ENCODE assay signal across 8 mouse cellular contexts in the genomic region with DNA sequence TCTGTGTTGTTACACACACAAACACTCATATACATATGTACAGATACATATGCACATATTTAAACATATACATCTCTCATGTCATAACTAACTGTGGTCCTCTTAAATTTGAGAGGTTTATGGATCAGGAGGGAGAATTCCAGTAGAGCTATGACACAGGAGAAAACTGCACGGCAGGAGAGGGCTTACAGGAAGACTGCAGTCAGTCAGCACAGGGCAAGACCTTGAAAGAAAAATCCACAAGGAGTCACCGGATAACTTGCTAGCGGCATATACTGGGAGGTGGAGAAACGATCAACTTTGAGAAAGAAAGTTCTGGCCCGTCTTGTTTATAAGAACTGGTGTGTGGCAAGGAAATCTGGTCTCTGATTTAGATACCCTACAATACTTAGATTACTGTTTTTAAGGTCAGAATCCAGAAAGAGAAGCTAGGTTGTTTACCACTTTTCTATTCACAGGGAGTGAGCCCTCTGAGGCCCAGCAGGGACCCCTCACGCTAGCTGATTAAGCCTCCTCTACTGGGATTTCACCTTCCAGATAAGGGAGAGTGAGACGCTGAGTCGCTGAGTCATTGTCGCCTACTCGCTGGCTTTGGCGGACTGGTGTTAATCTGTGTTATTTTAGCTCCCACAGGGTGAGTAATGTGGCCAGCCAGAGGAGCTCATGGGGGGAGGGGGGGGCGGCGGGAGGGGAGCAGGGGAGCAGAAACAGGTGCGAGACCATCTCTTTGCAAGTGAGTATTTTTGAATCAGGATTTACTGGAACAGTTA. TPM values are rescaled to one million over a fixed set of nuclear protein-coding genes. Genes with fewer than 3 reads are reported as not detected.
DNase-seq lines count a peak whose midpoint lies in the region; ATAC-seq and TF ChIP-seq lines count a peak whose summit lies in the region.

No protein-coding gene starts in this region.

- H3K4me1 ChIP-seq in CH12.LX (ENCODE audit: control insufficient read depth in 1 of 2, insufficient read depth in 2 of 2): peaks cover 4 to 21% of the 10 kb centered on the region in 2 experiments; a peak in 2 of 4 replicates
- H3K4me1 ChIP-seq in forebrain, embryonic 10.5 days: peaks cover 23% of the 10 kb centered on the region

- H3K9me3 ChIP-seq in CH12.LX (replicated peaks; ENCODE audit: low read length): no peaks in the 10 kb centered on the region
- H3K9me3 ChIP-seq in forebrain, embryonic 10.5 days: no peaks in the 10 kb centered on the region

- peak; percentile 79 for DNase-seq in CH12.LX (ENCODE audit: extremely low read depth)
- DNase-seq in R1 (ENCODE audit: low read depth, low spot score): peak; percentile 68
- DNase-seq in forebrain, embryonic 10.5 days (ENCODE audit: extremely low spot score, low spot score): peak; percentile 33
- peak; percentile 40 for DNase-seq in heart, postnatal 25 days (ENCODE audit: low spot score)
- peak; percentile 23 to 25 for DNase-seq in layer of hippocampus, postnatal 36 days
- no peak for DNase-seq in thymus, postnatal 25 days
- DNase-seq in spleen, postnatal 36 days (ENCODE audit: low spot score in 2 of 2): no peak

- in situ Hi-C loops in CH12.LX (cut with MboI; ENCODE audit: low pct_ligation_motif_present, low pct_unique_long_range_greater_than_20kb, low sequenced_read_pairs): no loop called here

- TF ChIP-seq POLR2A in CH12.LX (IDR thresholded peaks at IDR 0.05; ENCODE audit: low read depth, low read length): no peak

- dilution Hi-C loops in CH12.LX (cut with MboI; ENCODE audit: extremely low pct_ligation_motif_present, extremely low pct_unique_long_range_greater_than_20kb, low sequenced_read_pairs): no loop called here

- no peak for TF ChIP-seq CTCF in CH12.LX (conservative IDR thresholded peaks at IDR 0.05 in 1 of 2, IDR thresholded peaks at IDR 0.05 in 1 of 2; ENCODE audit: low read depth in 2 of 2, low read length in 2 of 2)

- intact Hi-C loops in heart, postnatal 25 days (cut with DNase I): no loop called here

- ATAC-seq in megakaryocyte progenitor cell, adult 5-6 weeks (replicated peaks; ENCODE audit: poor library complexity): peak; percentile 93

- H3K4me2 ChIP-seq in CH12.LX (ENCODE audit: insufficient read depth, low read depth, poor library complexity, severe bottlenecking): peak overlapping the region; percentile 38

- H3K79me2 ChIP-seq in CH12.LX (replicated peaks; ENCODE audit: control insufficient read depth, extremely low read depth, insufficient read depth, poor library complexity, severe bottlenecking): no peaks in the 10 kb centered on the region

- no peaks in the 10 kb centered on the region for H3K27me3 ChIP-seq in CH12.LX (replicated peaks)
- no peaks in the 10 kb centered on the region; the same call in 1 of the 2 replicates for H3K27me3 ChIP-seq in forebrain, embryonic 10.5 days (ENCODE audit: poor library complexity, severe bottlenecking)

- H3K9ac ChIP-seq in CH12.LX (ENCODE audit: insufficient read depth, low read depth): no peak overlapping the region

- no peaks in the 10 kb centered on the region for H3K36me3 ChIP-seq in CH12.LX (replicated peaks in 1 of 2; ENCODE audit: control insufficient read depth in 1 of 2, insufficient read depth in 1 of 2, low read length in 1 of 2)
- no peaks in the 10 kb centered on the region for H3K36me3 ChIP-seq in forebrain, embryonic 10.5 days (replicated peaks)

- H3K27ac ChIP-seq in CH12.LX (ENCODE audit: insufficient read depth, low read depth): no peak overlapping the region
- H3K27ac ChIP-seq in forebrain, embryonic 10.5 days: no peak overlapping the region

- TF ChIP-seq RAD21 in CH12.LX (IDR thresholded peaks at IDR 0.05; ENCODE audit: low read depth, low read length): no peak

- H3K4me3 ChIP-seq in CH12.LX (replicated peaks in 1 of 3; ENCODE audit: low read depth in 2 of 3, low read length in 2 of 3, poor library complexity in 1 of 3): no peak overlapping the region
- peak overlapping the region; percentile 25; the same call in 1 of the 2 replicates for H3K4me3 ChIP-seq in forebrain, embryonic 10.5 days

- no peak for TF ChIP-seq EP300 in CH12.LX (IDR thresholded peaks at IDR 0.05; ENCODE audit: low read length)

- 5% methylated on average over 14 of the region's 14 CpGs for WGBS in forebrain, embryonic 10.5 days

TF ChIP-seq in CH12.LX, 34 proteins besides CTCF, POLR2A, EP300 and RAD21:
- TF ChIP-seq UBTF (IDR thresholded peaks at IDR 0.05; ENCODE audit: low read depth, low read length): no peak
- TF ChIP-seq ETS1 (conservative IDR thresholded peaks at IDR 0.05; ENCODE audit: low read depth, low read length): 0 out of 2 replicates have a peak, but pooled peaks have one; percentile 7
TF ChIP-seq in CH12.LX: peak in this region for 1.

RNA-seq across cellular contexts. Expression of gene Pdk4, which starts 53.6 kb away (rescaled TPM):
- total RNA-seq in CH12.LX (2012; rRNA removed) (not detected in 2 replicates), CH12.LX (2014; rRNA removed) (not detected in 2 replicates)
- not detected in 2 replicates for polyA plus RNA-seq in CH12.LX (2012; ENCODE audit: insufficient read length, low read depth)
- polyA plus RNA-seq in forebrain, embryonic 10.5 days (2016; fragmentation: Nextera tagmentation; extraction: Ambion mirVana): 0.63 TPM in 2 replicates
- total RNA-seq in heart, postnatal 25 days (2021): 100 to 1,000 TPM; 594 to 699 TPM
- total RNA-seq in layer of hippocampus, postnatal 36 days (2021): 10 to 100 TPM; 11.3 to 14.5 TPM
- total RNA-seq in megakaryocyte progenitor cell, adult 5-6 weeks (2015): not detected in 2 replicates
- total RNA-seq in megakaryocyte progenitor cell, adult 5-6 weeks (2017): not detected in 2 replicates

RNA-seq across cellular contexts. Expression of gene Asb4, which starts 59.3 kb away (rescaled TPM):
- 0.04 TPM in 2 replicates for total RNA-seq in CH12.LX (2012; rRNA removed)
- 0.07 and 0.11 TPM in 2 replicates for total RNA-seq in CH12.LX (2014; rRNA removed)
- 0.07 TPM in 1 of 2 replicates, not detected in the other for polyA plus RNA-seq in CH12.LX (2012; ENCODE audit: insufficient read length, low read depth)
- 23.0 and 25.3 TPM in 2 replicates for polyA plus RNA-seq in forebrain, embryonic 10.5 days (2016; fragmentation: Nextera tagmentation; extraction: Ambion mirVana)
- total RNA-seq in heart, postnatal 25 days (2021): 1 to 10 TPM; 6.2 to 9.7 TPM
- total RNA-seq in layer of hippocampus, postnatal 36 days (2021): under 1 TPM; 0.50 to 0.71 TPM
- total RNA-seq in megakaryocyte progenitor cell, adult 5-6 weeks (2015): 0.07 TPM in 1 of 2 replicates, not detected in the other
- total RNA-seq in megakaryocyte progenitor cell, adult 5-6 weeks (2017): 0.14 TPM in 1 of 2 replicates, not detected in the other

Comparison
In these comparisons a context has a peak if more than half of its experiments do, and no peak if none do; other contexts are left out.
1. DNase-seq: peak in CH12.LX (single experiment), R1 (single experiment), forebrain, embryonic 10.5 days (single experiment), heart, postnatal 25 days (single experiment) and layer of hippocampus, postnatal 36 days (2 of 2); none in thymus, postnatal 25 days (single experiment) and spleen, postnatal 36 days (0 of 2).
2. RNA of gene Pdk4, which starts 53.6 kb away (total RNA-seq): 594 to 699 TPM in heart, postnatal 25 days; 11.3 to 14.5 TPM in layer of hippocampus, postnatal 36 days, not detected in CH12.LX and not detected in megakaryocyte progenitor cell, adult 5-6 weeks; every median in the first group is over 10 times any median in the second.
3. RNA of gene Asb4, which starts 59.3 kb away (total RNA-seq): 6.2 to 9.7 TPM in heart, postnatal 25 days; 0.50 to 0.71 TPM in layer of hippocampus, postnatal 36 days, 0.04 to 0.11 TPM in CH12.LX and 0.07 to 0.14 TPM in megakaryocyte progenitor cell, adult 5-6 weeks; every median in the first group is over 4 times any median in the second.